Mouse (Mus musculus) midbrain, embryonic 16.5 days (tissue): ENCODE data around the gene Olfr1513. TPM values are rescaled to one million over a fixed set of nuclear protein-coding genes. Genes with fewer than 3 reads are reported as not detected.
"Not testable (repeated sequence)": the region's sequence is repeated elsewhere in the genome, so short reads cannot be mapped to it uniquely, and the experiment has no call there.

Experiments
- ATAC-seq: fragments of 200-750 bp; cut with Nextera tagmentation; 2 replicates; pipeline ENCODE4 v1.8.0; 2017; ENCODE audit warnings: moderate TSS enrichment
- H3K27ac ChIP-seq: fragments of 300-500 bp; sonication (generic); 2 replicates; pipeline ENCODE4 v1.5.1; 2014; ENCODE audit warnings: mild to moderate bottlenecking, low read length, mixed read lengths
- H3K27me3 ChIP-seq: fragments of 300-500 bp; sonication (generic); 2 replicates; pipeline ENCODE4 v1.6.1; 2014; ENCODE audit warnings: low read depth, low read length, mixed read lengths; ENCODE audit not compliant: control insufficient read depth, insufficient read depth
- H3K36me3 ChIP-seq: fragments of 300-500 bp; sonication (generic); 2 replicates; pipeline ENCODE4 v1.6.1; 2014; ENCODE audit warnings: mild to moderate bottlenecking, low read length, moderate library complexity, mixed read lengths; ENCODE audit not compliant: control insufficient read depth, insufficient read depth
- H3K4me1 ChIP-seq: fragments of 300-500 bp; sonication (generic); 2 replicates; pipeline ENCODE4 v1.6.1; 2014; ENCODE audit warnings: mild to moderate bottlenecking, low read length, mixed read lengths; ENCODE audit not compliant: control insufficient read depth, insufficient read depth
- H3K4me2 ChIP-seq: fragments of 300-500 bp; sonication (generic); 2 replicates; pipeline ENCODE4 v1.6.1; 2014; ENCODE audit warnings: mild to moderate bottlenecking, low read length, mixed read lengths
- H3K4me3 ChIP-seq: fragments of 300-500 bp; sonication (generic); 2 replicates; pipeline ENCODE4 v1.5.1; 2014; ENCODE audit warnings: low read depth, mild to moderate bottlenecking, low read length, moderate library complexity, mixed read lengths
- H3K9ac ChIP-seq: fragments of 300-500 bp; sonication (generic); 2 replicates; pipeline ENCODE4 v1.6.1; 2014; ENCODE audit warnings: low read depth, low read length, mixed read lengths
- H3K9me3 ChIP-seq: fragments of 300-500 bp; sonication (generic); replicated peaks from 2 replicates; pipeline ENCODE4 v1.6.1; 2014; ENCODE audit warnings: mild to moderate bottlenecking, low read length, mixed read lengths; ENCODE audit not compliant: control insufficient read depth, poor library complexity, severe bottlenecking
- WGBS: fragments of 180-500 bp; shearing (Covaris S2); extraction: QIAGEN DNeasy Blood & Tissue Kit; methylation state at CpG from one replicate; pipeline ENCODE4 v1.1.7; 2014; 5-methylcytosine and 5-hydroxymethylcytosine counted together
- polyA plus RNA-seq: library from polyadenylated mRNA; unstranded; fragments of >200 nt; fragmentation: Nextera tagmentation; extraction: Ambion mirVana; gene quantifications from 2 replicates; pipeline ENCODE4 v1.2.1, GENCODE M21; 2015

The Olfr1513 gene
- polyA plus RNA-seq, 1 experiment from 2014 or later = not detected

- 37% methylated on average over 8 of the region's 8 CpGs for WGBS
- Histone ChIP-seq H3K9me3 (no peaks in the 10 kb centered on the region), H3K4me2 (peak overlapping the region; percentile 81), H3K27ac (peak overlapping the region; percentile 97), H3K4me3 (peak overlapping the region; percentile 83), H3K27me3 (no peaks in the 10 kb centered on the region), H3K9ac (peak overlapping the region; percentile 96), H3K36me3 (peaks cover 19% of the 10 kb centered on the region), H3K4me1 (peaks cover 53% of the 10 kb centered on the region)
- ATAC-seq = no peak
Measured at GRCm38 (mm10) chr14:52314808-52315150, 41.4 kb downstream of the Olfr1513 start.

- Histone ChIP-seq H3K4me2 (peak overlapping the region; percentile 81), H3K4me1 (peaks cover 53% of the 10 kb centered on the region), H3K27me3 (no peaks in the 10 kb centered on the region), H3K9ac (peak overlapping the region; percentile 96; the same call in 1 of the 2 replicates), H3K36me3 (peaks cover 19% of the 10 kb centered on the region), H3K9me3 (no peaks in the 10 kb centered on the region), H3K4me3 (peak overlapping the region; percentile 83; the same call in 1 of the 2 replicates), H3K27ac (no peak overlapping the region)
- WGBS = 80% methylated on average over 26 of the region's 26 CpGs
- no peak for ATAC-seq
Measured at GRCm38 (mm10) chr14:52313931-52314807, 42.0 kb downstream of the Olfr1513 start.

- Histone ChIP-seq H3K27ac (no peak overlapping the region), H3K27me3 (no peaks in the 10 kb centered on the region), H3K9me3 (no peaks in the 10 kb centered on the region), H3K9ac (no peak overlapping the region), H3K4me3 (no peak overlapping the region), H3K4me2 (peak overlapping the region; percentile 1; the same call in 1 of the 2 replicates), H3K36me3 (peaks cover 19% of the 10 kb centered on the region), H3K4me1 (peaks cover 46% of the 10 kb centered on the region)
- WGBS = 92% methylated on average over 2 of the region's 2 CpGs
- no peak for ATAC-seq
Measured at GRCm38 (mm10) chr14:52310906-52311305, 45.3 kb downstream of the Olfr1513 start.

- Histone ChIP-seq H3K36me3 (peaks cover 19% of the 10 kb centered on the region), H3K4me1 (peaks cover 45% of the 10 kb centered on the region)
- not testable (repeated sequence) for ATAC-seq, H3K27me3 ChIP-seq, H3K4me3 ChIP-seq, H3K9me3 ChIP-seq, H3K27ac ChIP-seq, H3K4me2 ChIP-seq, H3K9ac ChIP-seq
- 96% methylated on average over 5 of the region's 6 CpGs for WGBS
Measured at GRCm38 (mm10) chr14:52310343-52310742, 45.9 kb downstream of the Olfr1513 start.

GRCm38 (mm10) chr14:52306100-52306499 lies 50.1 kb downstream of the Olfr1513 start:
- Histone ChIP-seq H3K36me3 (no peaks in the 10 kb centered on the region), H3K4me2 (no peak overlapping the region), H3K27ac (no peak overlapping the region), H3K4me3 (no peak overlapping the region), H3K27me3 (no peaks in the 10 kb centered on the region), H3K4me1 (peaks cover 12% of the 10 kb centered on the region), H3K9me3 (no peaks in the 10 kb centered on the region), H3K9ac (no peak overlapping the region)
- ATAC-seq = no peak
- 91% methylated on average over 2 of the region's 2 CpGs for WGBS

GRCm38 (mm10) chr14:52304644-52305271 lies 51.5 kb downstream of the Olfr1513 start, which contains the start of gene Mettl3:
TSS of gene Mettl3 (minus strand) at chr14:52305128.
- ATAC-seq = peak; percentile 95
- Histone ChIP-seq H3K9ac (peak within 1 kb of the TSS; percentile 75), H3K4me2 (peak within 1 kb of the TSS; percentile 83), H3K9me3 (no peaks in the 10 kb centered on the region), H3K27me3 (no peaks in the 10 kb centered on the region), H3K36me3 (peaks cover 3% of the 10 kb centered on the region; the same call in 1 of the 2 replicates), H3K27ac (peak within 1 kb of the TSS; percentile 91), H3K4me1 (peaks cover 9% of the 10 kb centered on the region), H3K4me3 (peak within 1 kb of the TSS; percentile 64)
- WGBS = under 1% methylated on average over 45 of the region's 46 CpGs

- not testable (repeated sequence) for ATAC-seq, H3K9ac ChIP-seq, H3K9me3 ChIP-seq
Measured at GRCm38 (mm10) chr14:52303517-52303916, 52.7 kb downstream of the Olfr1513 start.

More at GRCm38 (mm10) chr14:52303517-52303916, 52.7 kb downstream of the Olfr1513 start:
- Histone ChIP-seq H3K4me2 (peak overlapping the region; percentile 83), H3K36me3 (peaks cover 11% of the 10 kb centered on the region)
- not testable (repeated sequence) for H3K4me3 ChIP-seq, H3K4me1 ChIP-seq, H3K27me3 ChIP-seq, H3K27ac ChIP-seq
- WGBS = 97% methylated on average over 3 of the region's 3 CpGs
